Mouse (Mus musculus): Measurements from ENCODE around the gene Ptprj. TPM values are rescaled to one million over a fixed set of nuclear protein-coding genes. Genes with fewer than 3 reads are reported as not detected.
A peak's percentile ranks its signal among the peaks of the same experiment; 100 is the strongest.

Ptprj gene
- polyA plus RNA-seq, 1 experiment from 2014 or later: 7.2 TPM

- Histone ChIP-seq H3K27me3 (ENCODE audit: insufficient read depth, low read length) (no peaks in the 10 kb centered on the region), H3K9ac (ENCODE audit: low read depth, low read length) (no peak overlapping the region), H3K27ac (no peak overlapping the region), H3K4me3 (replicated peaks; ENCODE audit: low read depth, low read length) (no peak overlapping the region), H3K9me3 (replicated peaks; ENCODE audit: low read length) (no peaks in the 10 kb centered on the region), H3K4me1 (replicated peaks; ENCODE audit: insufficient read depth, low read length) (0 out of 2 replicates have a peak, but pooled peaks cover 6% of the 10 kb centered on the region), H3K4me2 (ENCODE audit: low read length) (no peak overlapping the region), H3K36me3 (ENCODE audit: insufficient read depth, low read length) (no peaks in the 10 kb centered on the region)
- DNase-seq (ENCODE audit: low spot score): peak; percentile 12
- TF ChIP-seq CTCF (IDR thresholded peaks at IDR 0.05; ENCODE audit: low read depth): peak; percentile 34
- 65% methylated on average over 6 of the region's 6 CpGs for whole genome bisulfite sequencing
- peak; percentile 63; the same call in 1 of the 2 replicates for ATAC-seq (replicated peaks; ENCODE audit: low FRiP score, low read depth)
Measured at GRCm38 (mm10) chr2:90504731-90505171, 75.7 kb downstream of the Ptprj start.

- ATAC-seq (replicated peaks; ENCODE audit: low FRiP score, low read depth) (no peak), DNase-seq (ENCODE audit: low spot score) (no peak)
- no peak overlapping the region for H3K27ac ChIP-seq
- H3K27me3 ChIP-seq (ENCODE audit: insufficient read depth, low read length): no peaks in the 10 kb centered on the region
- H3K4me2 ChIP-seq (ENCODE audit: low read length): no peak overlapping the region
- no peak overlapping the region for H3K4me3 ChIP-seq (replicated peaks; ENCODE audit: low read depth, low read length)
- H3K4me1 ChIP-seq (replicated peaks; ENCODE audit: insufficient read depth, low read length): 0 out of 2 replicates have a peak, but pooled peaks cover 6% of the 10 kb centered on the region
- no peaks in the 10 kb centered on the region for H3K9me3 ChIP-seq (replicated peaks; ENCODE audit: low read length)
- no peaks in the 10 kb centered on the region for H3K36me3 ChIP-seq (ENCODE audit: insufficient read depth, low read length)
- WGBS: 68% methylated on average over 3 of the region's 3 CpGs
- no peak for TF ChIP-seq CTCF (IDR thresholded peaks at IDR 0.05; ENCODE audit: low read depth)
- H3K9ac ChIP-seq (ENCODE audit: low read depth, low read length): no peak overlapping the region
Measured at GRCm38 (mm10) chr2:90503182-90503833, 77.1 kb downstream of the Ptprj start.

GRCm38 (mm10) chr2:90502738-90503137, 77.7 kb downstream of the Ptprj start:
- ATAC-seq (replicated peaks; ENCODE audit: low FRiP score, low read depth) (no peak), DNase-seq (ENCODE audit: low spot score) (no peak)
- no peak overlapping the region for H3K9ac ChIP-seq (ENCODE audit: low read depth, low read length)
- TF ChIP-seq CTCF (IDR thresholded peaks at IDR 0.05; ENCODE audit: low read depth): no peak
- no peak overlapping the region for H3K4me2 ChIP-seq (ENCODE audit: low read length)
- H3K36me3 ChIP-seq (ENCODE audit: insufficient read depth, low read length): no peaks in the 10 kb centered on the region
- 0 out of 2 replicates have a peak, but pooled peaks cover 6% of the 10 kb centered on the region for H3K4me1 ChIP-seq (replicated peaks; ENCODE audit: insufficient read depth, low read length)
- no peaks in the 10 kb centered on the region for H3K27me3 ChIP-seq (ENCODE audit: insufficient read depth, low read length)
- no peak overlapping the region for H3K4me3 ChIP-seq (replicated peaks; ENCODE audit: low read depth, low read length)
- H3K27ac ChIP-seq: no peak overlapping the region
- no peaks in the 10 kb centered on the region for H3K9me3 ChIP-seq (replicated peaks; ENCODE audit: low read length)

GRCm38 (mm10) chr2:90501708-90502107, 78.7 kb downstream of the Ptprj start:
- 0 out of 2 replicates have a peak, but pooled peaks cover 6% of the 10 kb centered on the region for H3K4me1 ChIP-seq (replicated peaks; ENCODE audit: insufficient read depth, low read length)
- no peak overlapping the region for H3K4me2 ChIP-seq (ENCODE audit: low read length)
- ATAC-seq (replicated peaks; ENCODE audit: low FRiP score, low read depth) (no peak), DNase-seq (ENCODE audit: low spot score) (peak; percentile 31)
- no peaks in the 10 kb centered on the region for H3K36me3 ChIP-seq (ENCODE audit: insufficient read depth, low read length)
- no peaks in the 10 kb centered on the region for H3K27me3 ChIP-seq (ENCODE audit: insufficient read depth, low read length)
- 35% methylated on average over 3 of the region's 3 CpGs for WGBS
- H3K27ac ChIP-seq: no peak overlapping the region
- TF ChIP-seq CTCF (IDR thresholded peaks at IDR 0.05; ENCODE audit: low read depth): no peak
- H3K9me3 ChIP-seq (replicated peaks; ENCODE audit: low read length): no peaks in the 10 kb centered on the region
- H3K9ac ChIP-seq (ENCODE audit: low read depth, low read length): no peak overlapping the region
- no peak overlapping the region for H3K4me3 ChIP-seq (replicated peaks; ENCODE audit: low read depth, low read length)

- ATAC-seq (replicated peaks; ENCODE audit: low FRiP score, low read depth) (no peak), DNase-seq (ENCODE audit: low spot score) (no peak)
- H3K9me3 ChIP-seq (replicated peaks; ENCODE audit: low read length): no peaks in the 10 kb centered on the region
- no peak overlapping the region for H3K27ac ChIP-seq
- H3K4me2 ChIP-seq (ENCODE audit: low read length): no peak overlapping the region
- no peak overlapping the region for H3K4me3 ChIP-seq (replicated peaks; ENCODE audit: low read depth, low read length)
- H3K36me3 ChIP-seq (ENCODE audit: insufficient read depth, low read length): no peaks in the 10 kb centered on the region
- H3K9ac ChIP-seq (ENCODE audit: low read depth, low read length): no peak overlapping the region
- H3K4me1 ChIP-seq (replicated peaks; ENCODE audit: insufficient read depth, low read length): 0 out of 2 replicates have a peak, but pooled peaks cover 6% of the 10 kb centered on the region
- no peaks in the 10 kb centered on the region for H3K27me3 ChIP-seq (ENCODE audit: insufficient read depth, low read length)
- no peak for TF ChIP-seq CTCF (IDR thresholded peaks at IDR 0.05; ENCODE audit: low read depth)
Measured at GRCm38 (mm10) chr2:90500892-90501291, 79.6 kb downstream of the Ptprj start.

- H3K9me3 ChIP-seq (replicated peaks; ENCODE audit: low read length): no peaks in the 10 kb centered on the region
- H3K4me3 ChIP-seq (replicated peaks; ENCODE audit: low read depth, low read length): no peak overlapping the region
- 0 out of 2 replicates have a peak, but pooled peaks cover 6% of the 10 kb centered on the region for H3K4me1 ChIP-seq (replicated peaks; ENCODE audit: insufficient read depth, low read length)
- no peak overlapping the region for H3K27ac ChIP-seq
- no peaks in the 10 kb centered on the region for H3K27me3 ChIP-seq (ENCODE audit: insufficient read depth, low read length)
- H3K36me3 ChIP-seq (ENCODE audit: insufficient read depth, low read length): no peaks in the 10 kb centered on the region
- no peak for DNase-seq (ENCODE audit: low spot score)
- no peak for ATAC-seq (replicated peaks; ENCODE audit: low FRiP score, low read depth)
- no peak overlapping the region for H3K4me2 ChIP-seq (ENCODE audit: low read length)
- no peak for TF ChIP-seq CTCF (IDR thresholded peaks at IDR 0.05; ENCODE audit: low read depth)
- 79% methylated on average over 1 of the region's 1 CpGs for WGBS
- H3K9ac ChIP-seq (ENCODE audit: low read depth, low read length): no peak overlapping the region
Measured at GRCm38 (mm10) chr2:90499002-90499401, 81.4 kb downstream of the Ptprj start.
